Mouse (Mus musculus): ENCODE data around the gene Acer1. TPM values are rescaled to one million over a fixed set of nuclear protein-coding genes. Genes with fewer than 3 reads are reported as not detected.

The Acer1 gene
- polyA plus RNA-seq, 1 experiment from 2014 or later, result 0.15 TPM

Other genes with a start within 250 kb of the Acer1 start
- gene Nrtn, start 224.6 kb downstream of the Acer1 start, polyA plus RNA-seq (2015; fragmentation: Nextera tagmentation; extraction: Ambion mirVana), result 13.3 and 14.7 TPM in 2 replicates
- 40.1 and 48.2 TPM in 2 replicates for gene Dus3l, start 217.4 kb downstream of the Acer1 start, polyA plus RNA-seq (2015; fragmentation: Nextera tagmentation; extraction: Ambion mirVana)
- 1.3 and 1.4 TPM in 2 replicates for gene Prr22, start 211.9 kb downstream of the Acer1 start, polyA plus RNA-seq (2015; fragmentation: Nextera tagmentation; extraction: Ambion mirVana)
- 6.1 and 6.6 TPM in 2 replicates for gene Rfx2, start 151.1 kb downstream of the Acer1 start, polyA plus RNA-seq (2015; fragmentation: Nextera tagmentation; extraction: Ambion mirVana)
- not detected in 2 replicates for gene Acsbg2, start 107.7 kb downstream of the Acer1 start, polyA plus RNA-seq (2015; fragmentation: Nextera tagmentation; extraction: Ambion mirVana)
- gene 1700061G19Rik, start 106.6 kb downstream of the Acer1 start, polyA plus RNA-seq (2015; fragmentation: Nextera tagmentation; extraction: Ambion mirVana), result 0.31 and 0.63 TPM in 2 replicates
- 39.8 and 43.7 TPM in 2 replicates for gene Mllt1, start 46.7 kb downstream of the Acer1 start, polyA plus RNA-seq (2015; fragmentation: Nextera tagmentation; extraction: Ambion mirVana)
- 144 and 147 TPM in 2 replicates for gene Clpp, start 8.2 kb upstream of the Acer1 start, polyA plus RNA-seq (2015; fragmentation: Nextera tagmentation; extraction: Ambion mirVana)
- 36.6 and 38.9 TPM in 2 replicates for gene Alkbh7, start 15.2 kb upstream of the Acer1 start, polyA plus RNA-seq (2015; fragmentation: Nextera tagmentation; extraction: Ambion mirVana)
- gene Pspn, start 17.9 kb upstream of the Acer1 start, polyA plus RNA-seq (2015; fragmentation: Nextera tagmentation; extraction: Ambion mirVana), result 0.32 and 0.43 TPM in 2 replicates
- gene Gtf2f1, start 29.2 kb upstream of the Acer1 start, polyA plus RNA-seq (2015; fragmentation: Nextera tagmentation; extraction: Ambion mirVana), result 58.2 and 61.1 TPM in 2 replicates
- gene Gm17949, start 29.3 kb upstream of the Acer1 start, polyA plus RNA-seq (2015; fragmentation: Nextera tagmentation; extraction: Ambion mirVana), result 0.51 and 0.58 TPM in 2 replicates
- gene Khsrp, start 49.4 kb upstream of the Acer1 start, polyA plus RNA-seq (2015; fragmentation: Nextera tagmentation; extraction: Ambion mirVana), result 39.4 and 41.0 TPM in 2 replicates
- gene Slc25a41, start 59.5 kb upstream of the Acer1 start, polyA plus RNA-seq (2015; fragmentation: Nextera tagmentation; extraction: Ambion mirVana), result not detected in 2 replicates
- gene Crb3, start 77.0 kb upstream of the Acer1 start, polyA plus RNA-seq (2015; fragmentation: Nextera tagmentation; extraction: Ambion mirVana), result 50.8 and 60.8 TPM in 2 replicates
- 8.7 and 10.0 TPM in 2 replicates for gene Slc25a23, start 77.7 kb upstream of the Acer1 start, polyA plus RNA-seq (2015; fragmentation: Nextera tagmentation; extraction: Ambion mirVana)
- 6.3 and 8.2 TPM in 2 replicates for gene Dennd1c, start 96.4 kb upstream of the Acer1 start, polyA plus RNA-seq (2015; fragmentation: Nextera tagmentation; extraction: Ambion mirVana)
- 20.3 and 23.9 TPM in 2 replicates for gene Tubb4a, start 105.7 kb upstream of the Acer1 start, polyA plus RNA-seq (2015; fragmentation: Nextera tagmentation; extraction: Ambion mirVana)
- gene Tnfsf9, start 123.2 kb upstream of the Acer1 start, polyA plus RNA-seq (2015; fragmentation: Nextera tagmentation; extraction: Ambion mirVana), result 9.5 and 10.1 TPM in 2 replicates
- 0.15 TPM in 1 of 2 replicates, not detected in the other for gene Cd70, start 167.7 kb upstream of the Acer1 start, polyA plus RNA-seq (2015; fragmentation: Nextera tagmentation; extraction: Ambion mirVana)
- 0.23 and 0.32 TPM in 2 replicates for gene Tnfsf14, start 212.1 kb upstream of the Acer1 start, polyA plus RNA-seq (2015; fragmentation: Nextera tagmentation; extraction: Ambion mirVana)
- gene C3, start 246.0 kb upstream of the Acer1 start, polyA plus RNA-seq (2015; fragmentation: Nextera tagmentation; extraction: Ambion mirVana), result 9.5 and 20.2 TPM in 2 replicates